Mouse (Mus musculus) neural tube, embryonic 14.5 days (tissue): Measurements from ENCODE around the gene Rusc2. TPM values are rescaled to one million over a fixed set of nuclear protein-coding genes. Genes with fewer than 3 reads are reported as not detected.

Experiments used
- ATAC-seq: fragments of 200-750 bp; cut with Nextera tagmentation; 2 replicates; pipeline ENCODE4 v1.8.0; 2017; ENCODE audit warnings: low read depth, mild to moderate bottlenecking, moderate TSS enrichment, moderate library complexity
- H3K27ac ChIP-seq: fragments of 300-500 bp; sonication (generic); 2 replicates; pipeline ENCODE4 v1.5.1; 2014; ENCODE audit warnings: low read depth, mild to moderate bottlenecking, control low read depth, low read length, moderate library complexity, mixed read lengths
- H3K27me3 ChIP-seq: fragments of 300-500 bp; sonication (generic); 2 replicates; pipeline ENCODE4 v1.6.1; 2014; ENCODE audit warnings: low read length; ENCODE audit not compliant: control insufficient read depth, insufficient read depth
- H3K36me3 ChIP-seq: fragments of 300-500 bp; sonication (generic); 2 replicates; pipeline ENCODE4 v1.6.1; 2014; ENCODE audit warnings: low read length, mixed read lengths; ENCODE audit not compliant: control insufficient read depth, insufficient read depth
- H3K4me1 ChIP-seq: fragments of 300-500 bp; sonication (generic); 2 replicates; pipeline ENCODE4 v1.6.1; 2014; ENCODE audit warnings: low read length; ENCODE audit not compliant: control insufficient read depth, insufficient read depth
- H3K4me2 ChIP-seq: fragments of 300-500 bp; sonication (generic); 2 replicates; pipeline ENCODE4 v1.6.1; 2014; ENCODE audit warnings: mild to moderate bottlenecking, low read depth, low read length, control low read depth
- H3K4me3 ChIP-seq: fragments of 300-500 bp; sonication (generic); 2 replicates; pipeline ENCODE4 v1.5.1; 2014; ENCODE audit warnings: low read depth, low read length, control low read depth, mixed read lengths
- H3K9ac ChIP-seq: fragments of 300-500 bp; sonication (generic); replicated peaks from 2 replicates; pipeline ENCODE4 v1.6.1; 2014; ENCODE audit warnings: low read depth, mild to moderate bottlenecking, control low read depth, low read length, mixed read lengths
- H3K9me3 ChIP-seq: fragments of 300-500 bp; sonication (generic); 2 replicates; pipeline ENCODE4 v1.6.1; 2016; ENCODE audit warnings: low read length; ENCODE audit not compliant: control insufficient read depth
- WGBS: fragments of 180-500 bp; shearing (Covaris S2); extraction: QIAGEN DNeasy Blood & Tissue Kit; methylation state at CpG from one replicate; pipeline ENCODE4 v1.1.7; 2014; 5-methylcytosine and 5-hydroxymethylcytosine counted together
- polyA plus RNA-seq: library from polyadenylated mRNA; unstranded; fragments of >200 nt; fragmentation: Nextera tagmentation; extraction: Ambion mirVana; gene quantifications from 2 replicates; pipeline ENCODE4 v1.2.1, GENCODE M21; 2014

Rusc2 gene
- polyA plus RNA-seq, 1 experiment from 2014 or later: 75.4 TPM

DNA sequence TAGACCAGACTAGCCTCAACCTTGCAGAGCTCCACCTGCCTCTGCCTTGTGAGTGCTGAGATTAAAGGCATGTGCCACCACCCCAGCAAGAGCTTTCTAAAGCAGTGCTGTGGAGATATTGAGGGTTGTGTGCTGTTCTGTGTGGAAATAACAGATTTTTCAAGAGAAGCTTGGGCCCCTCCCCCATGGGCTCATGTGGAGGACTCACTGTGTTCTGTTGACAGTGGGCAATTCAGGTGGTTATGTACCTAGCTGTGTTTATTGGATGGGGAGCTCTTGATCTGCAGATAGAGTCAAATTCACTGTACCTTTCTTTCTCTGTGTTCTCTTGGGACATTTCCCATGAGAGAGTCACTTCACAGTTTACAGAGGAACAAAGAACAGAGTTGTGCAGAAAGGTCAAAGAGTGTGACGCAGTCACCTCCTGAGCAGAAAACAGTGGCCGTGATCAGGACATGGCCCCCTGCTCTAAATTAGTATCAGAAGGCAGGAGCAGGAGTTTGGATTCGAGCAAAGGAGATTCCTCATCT lies 9.8 kb downstream of the Rusc2 start:
- Histone ChIP-seq H3K9me3 (no peaks in the 10 kb centered on the region), H3K27me3 (no peaks in the 10 kb centered on the region), H3K36me3 (no peaks in the 10 kb centered on the region), H3K4me1 (no peaks in the 10 kb centered on the region), H3K9ac (no peak overlapping the region), H3K27ac (no peak overlapping the region), H3K4me3 (no peak overlapping the region), H3K4me2 (no peak overlapping the region)
- WGBS: 78% methylated on average over 3 of the region's 3 CpGs
- ATAC-seq: no peak

DNA sequence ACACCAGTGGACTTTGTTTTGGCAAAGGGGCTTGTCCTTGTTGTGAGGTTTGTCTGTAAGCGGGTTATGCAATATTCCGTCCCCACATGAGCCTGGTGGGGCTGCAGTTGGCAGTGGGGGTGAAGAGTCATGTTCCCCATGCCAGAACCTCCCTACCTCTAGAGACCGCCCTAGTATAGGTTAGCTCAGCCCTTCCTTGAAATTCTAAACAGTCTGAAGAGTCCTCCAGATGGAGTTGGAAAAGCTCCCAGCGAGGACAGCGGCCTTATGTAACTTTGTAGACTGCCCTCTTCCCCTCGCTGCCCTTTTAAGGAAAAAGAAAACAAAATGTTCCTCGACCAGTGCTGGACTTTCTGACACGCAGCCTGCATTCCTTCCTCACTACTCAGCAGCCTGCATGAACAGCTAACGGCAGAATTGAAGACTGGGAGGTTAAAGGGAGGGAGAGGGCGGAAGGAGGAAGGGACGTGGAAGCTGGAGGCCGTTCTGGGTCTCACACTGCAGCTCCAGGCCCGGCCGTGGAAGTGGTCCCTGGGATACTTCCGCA lies 12.6 kb downstream of the Rusc2 start:
- H3K4me2 ChIP-seq: no peak overlapping the region
- peaks cover 13% of the 10 kb centered on the region for H3K4me1 ChIP-seq
- ATAC-seq: no peak

GRCm38 (mm10) chr4:43395147-43395546 lies 13.4 kb downstream of the Rusc2 start:
- Histone ChIP-seq H3K9ac (no peak overlapping the region), H3K27ac (no peak overlapping the region), H3K27me3 (no peaks in the 10 kb centered on the region), H3K4me2 (no peak overlapping the region), H3K9me3 (no peaks in the 10 kb centered on the region), H3K4me3 (no peak overlapping the region), H3K36me3 (no peaks in the 10 kb centered on the region), H3K4me1 (peaks cover 13% of the 10 kb centered on the region)
- WGBS: 92% methylated on average over 5 of the region's 5 CpGs
- ATAC-seq: no peak

More for the DNA sequence above, 12.6 kb downstream of the Rusc2 start:
- Histone ChIP-seq H3K27ac (no peak overlapping the region), H3K27me3 (no peaks in the 10 kb centered on the region), H3K4me3 (no peak overlapping the region), H3K9me3 (no peaks in the 10 kb centered on the region), H3K36me3 (no peaks in the 10 kb centered on the region), H3K9ac (no peak overlapping the region)
- WGBS: 74% methylated on average over 15 of the region's 15 CpGs

DNA sequence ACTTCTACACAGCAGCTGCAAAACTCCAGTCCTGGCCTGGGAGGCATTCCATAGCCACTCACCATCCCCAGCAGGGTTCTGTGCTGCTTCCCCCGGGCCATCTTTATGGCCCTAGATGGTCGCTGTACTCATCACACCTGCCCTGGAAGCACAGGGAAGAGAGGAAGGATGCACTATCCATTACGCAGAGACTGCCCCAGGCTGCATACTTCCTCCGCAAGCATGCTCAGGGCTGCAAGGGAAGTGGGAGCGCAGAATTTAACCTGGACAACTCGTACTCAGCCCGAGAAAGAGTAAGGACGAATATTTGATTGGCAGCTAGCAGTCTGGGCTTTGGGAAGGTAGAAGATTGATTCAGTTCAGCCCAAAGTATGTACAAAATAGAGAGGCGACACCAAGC lies 14.1 kb downstream of the Rusc2 start:
- Histone ChIP-seq H3K4me3 (no peak overlapping the region), H3K27me3 (no peaks in the 10 kb centered on the region), H3K36me3 (no peaks in the 10 kb centered on the region), H3K4me1 (peaks cover 13% of the 10 kb centered on the region), H3K9ac (no peak overlapping the region), H3K4me2 (no peak overlapping the region), H3K9me3 (no peaks in the 10 kb centered on the region), H3K27ac (no peak overlapping the region)
- 69% methylated on average over 9 of the region's 9 CpGs for WGBS
- no peak for ATAC-seq

DNA sequence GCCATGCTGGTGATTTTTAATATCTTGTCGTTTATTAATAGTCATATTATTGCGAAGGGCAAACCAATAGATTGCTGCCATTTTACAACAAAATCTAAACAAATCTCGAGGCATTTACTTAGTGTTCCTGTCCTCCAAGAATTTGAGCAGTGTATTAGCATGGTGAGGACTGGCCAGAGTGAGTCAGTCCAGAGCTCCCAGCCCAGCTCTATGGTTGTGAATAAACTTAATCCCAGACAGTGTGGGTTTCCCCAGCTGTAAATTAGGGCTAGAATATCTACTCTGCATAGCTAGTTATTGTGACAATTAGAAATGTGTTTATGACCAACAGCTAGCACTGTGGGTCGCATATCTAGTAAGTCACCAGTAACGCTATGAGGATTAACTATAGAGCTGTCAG lies 14.6 kb downstream of the Rusc2 start:
- no peak for ATAC-seq
- no peak overlapping the region for H3K9ac ChIP-seq
- peaks cover 13% of the 10 kb centered on the region for H3K4me1 ChIP-seq
- no peaks in the 10 kb centered on the region for H3K27me3 ChIP-seq
- H3K36me3 ChIP-seq: no peaks in the 10 kb centered on the region
- no peaks in the 10 kb centered on the region for H3K9me3 ChIP-seq
- no peak overlapping the region for H3K27ac ChIP-seq
- no peak overlapping the region for H3K4me2 ChIP-seq
- no peak overlapping the region for H3K4me3 ChIP-seq
- WGBS: 89% methylated on average over 5 of the region's 5 CpGs

DNA sequence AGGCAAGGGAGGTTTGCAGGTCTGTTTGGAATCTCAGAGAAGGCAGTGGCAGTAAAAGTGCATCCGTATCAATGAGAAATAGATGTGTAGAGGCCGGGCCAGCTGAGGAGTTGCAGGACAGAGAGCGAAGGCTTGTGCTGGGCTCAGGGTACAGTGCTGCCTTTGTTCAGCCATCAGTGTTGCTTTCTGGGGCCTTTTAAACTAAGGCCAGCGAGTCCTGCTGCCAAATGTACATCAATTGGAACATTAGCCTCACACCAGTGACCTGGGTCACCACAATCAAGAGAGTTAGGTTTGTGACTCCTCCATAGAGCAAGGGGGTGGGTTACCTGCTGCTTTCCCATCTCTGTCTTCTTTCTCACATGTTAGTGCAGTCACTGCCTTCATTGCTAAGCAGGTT lies 16.2 kb downstream of the Rusc2 start:
- Histone ChIP-seq H3K4me1 (peaks cover 13% of the 10 kb centered on the region), H3K36me3 (no peaks in the 10 kb centered on the region), H3K4me3 (no peak overlapping the region), H3K27ac (peak overlapping the region; percentile 57; the same call in 1 of the 2 replicates), H3K27me3 (no peaks in the 10 kb centered on the region), H3K9ac (no peak overlapping the region), H3K9me3 (no peaks in the 10 kb centered on the region), H3K4me2 (no peak overlapping the region)
- 36% methylated on average over 4 of the region's 4 CpGs for WGBS
- ATAC-seq: no peak

DNA sequence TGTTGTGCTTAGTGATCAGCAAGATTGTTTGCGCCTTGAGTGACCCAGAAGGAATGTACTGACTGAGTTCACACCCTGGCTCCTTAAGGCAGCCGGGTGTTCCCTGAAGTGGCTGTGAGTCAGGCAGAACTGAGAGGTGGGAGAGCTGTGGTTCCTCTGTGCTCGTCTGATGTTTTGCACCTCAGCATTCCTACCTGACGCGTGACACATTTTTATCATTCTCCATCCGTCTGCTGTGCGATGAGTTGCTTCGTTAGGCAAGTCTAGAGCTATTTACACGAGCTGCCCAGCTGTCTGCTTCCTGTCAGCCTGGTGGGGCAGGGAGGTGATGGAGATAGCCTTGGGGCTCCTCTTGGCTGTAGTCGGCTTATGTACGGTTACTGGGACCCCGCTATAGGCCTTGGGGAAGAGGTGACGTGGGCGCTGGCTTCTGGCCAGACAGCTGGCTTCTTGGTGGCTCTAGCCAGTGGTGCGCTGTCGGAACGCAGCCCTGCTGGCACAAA lies 17.1 kb downstream of the Rusc2 start:
- Histone ChIP-seq H3K36me3 (no peaks in the 10 kb centered on the region), H3K4me1 (peaks cover 13% of the 10 kb centered on the region), H3K27me3 (no peaks in the 10 kb centered on the region), H3K27ac (peak overlapping the region; percentile 57), H3K9me3 (no peaks in the 10 kb centered on the region), H3K4me2 (no peak overlapping the region), H3K4me3 (no peak overlapping the region), H3K9ac (peak overlapping the region; percentile 16; the same call in 1 of the 2 replicates)
- 54% methylated on average over 17 of the region's 17 CpGs for WGBS
- ATAC-seq: no peak

DNA sequence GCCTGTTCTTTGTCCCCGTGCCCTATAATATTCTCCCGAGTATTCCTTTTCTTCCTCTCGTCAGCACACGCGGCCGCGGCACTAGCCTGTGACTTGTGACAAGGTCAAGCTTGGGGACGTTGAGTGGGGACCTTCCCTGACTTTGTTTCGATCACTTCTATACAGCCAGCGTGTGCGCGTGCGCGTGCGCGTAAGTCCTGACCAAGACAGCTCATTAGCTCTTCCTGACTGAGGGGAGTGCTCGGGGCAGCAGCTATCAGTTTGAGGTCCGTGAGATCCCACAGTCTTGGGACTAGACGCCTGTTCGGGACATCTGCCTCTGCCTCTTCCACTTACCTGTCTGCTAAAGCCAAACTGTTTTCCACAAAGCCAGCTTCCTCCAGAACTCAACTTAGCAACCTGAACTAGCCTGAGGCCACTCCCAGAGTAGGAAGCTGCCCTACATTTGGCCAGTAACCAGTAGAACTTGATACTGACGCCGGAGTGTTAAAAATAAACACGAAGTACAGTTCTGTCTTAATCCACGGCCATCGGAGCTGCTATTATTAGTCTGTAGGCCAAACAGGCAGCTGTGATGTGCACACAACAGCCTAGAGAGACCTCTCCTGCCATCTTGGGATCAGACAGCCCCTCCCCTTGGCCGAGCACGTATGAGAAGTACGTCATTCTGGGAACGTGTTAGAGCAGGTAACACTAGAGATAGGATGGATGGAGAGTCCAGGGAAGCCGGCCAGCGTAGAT lies 17.8 kb downstream of the Rusc2 start:
- Histone ChIP-seq H3K9me3 (no peaks in the 10 kb centered on the region), H3K4me3 (no peak overlapping the region), H3K27me3 (no peaks in the 10 kb centered on the region), H3K36me3 (no peaks in the 10 kb centered on the region), H3K9ac (peak overlapping the region; percentile 16; the same call in 1 of the 2 replicates), H3K4me1 (peaks cover 13% of the 10 kb centered on the region), H3K4me2 (no peak overlapping the region), H3K27ac (no peak overlapping the region)
- no peak for ATAC-seq
- 73% methylated on average over 30 of the region's 31 CpGs for WGBS

DNA sequence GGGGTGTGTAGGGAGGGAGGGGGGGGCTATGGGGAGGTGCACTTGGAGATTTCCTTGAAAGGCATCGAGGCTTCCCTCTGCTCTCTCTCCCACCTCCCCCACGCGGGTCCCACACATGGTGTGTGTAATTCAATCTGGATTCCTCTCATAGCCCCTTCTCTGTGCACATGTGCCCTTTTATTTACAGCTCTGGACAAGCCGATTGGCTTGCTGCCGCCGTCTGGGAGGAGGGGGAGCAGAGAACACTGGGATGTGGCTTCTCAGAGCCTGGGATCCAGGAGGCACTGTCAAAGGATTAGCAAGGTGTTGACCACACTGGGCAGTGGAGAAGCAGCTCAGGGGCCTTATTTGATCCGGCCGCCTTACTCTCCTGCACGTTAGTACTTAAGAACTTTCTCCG lies 19.2 kb downstream of the Rusc2 start:
- WGBS: 29% methylated on average over 10 of the region's 10 CpGs
- Histone ChIP-seq H3K9me3 (no peaks in the 10 kb centered on the region), H3K4me3 (no peak overlapping the region), H3K4me2 (no peak overlapping the region), H3K27me3 (no peaks in the 10 kb centered on the region), H3K4me1 (peaks cover 18% of the 10 kb centered on the region), H3K36me3 (no peaks in the 10 kb centered on the region), H3K9ac (no peak overlapping the region), H3K27ac (no peak overlapping the region)
- no peak for ATAC-seq
